Mouse (Mus musculus) layer of hippocampus, adult 9-10 months (tissue): ENCODE data around the gene Fstl3.
A peak's percentile ranks its signal among the peaks of the same experiment; 100 is the strongest.

Experiments
- DNase-seq: peaks from one replicate; pipeline ENCODE4 v3.0.0; 2022; ENCODE audit warnings: low spot score

The Fstl3 gene

GRCm38 (mm10) chr10:79788386-79789158 lies 11.5 kb downstream of the Fstl3 start:
- DNase-seq, result no peak

GRCm38 (mm10) chr10:79789581-79789980 lies 12.5 kb downstream of the Fstl3 start:
- no peak for DNase-seq

GRCm38 (mm10) chr10:79790861-79791260 lies 13.8 kb downstream of the Fstl3 start, which contains the start of gene Prss57:
TSS of gene Prss57 (minus strand) at chr10:79790961.
- DNase-seq, result no peak

- DNase-seq, result no peak
Measured at GRCm38 (mm10) chr10:79792339-79793040, 15.4 kb downstream of the Fstl3 start.

GRCm38 (mm10) chr10:79793051-79793737 lies 16.1 kb downstream of the Fstl3 start, which contains the start of gene Palm:
TSS of gene Palm (plus strand) at chr10:79793572.
- no peak for DNase-seq

GRCm38 (mm10) chr10:79793738-79794490 lies 16.8 kb downstream of the Fstl3 start:
- no peak for DNase-seq

- no peak for DNase-seq
Measured at GRCm38 (mm10) chr10:79794491-79794931, 17.4 kb downstream of the Fstl3 start.

- DNase-seq, result no peak
Measured at GRCm38 (mm10) chr10:79795905-79796304, 18.8 kb downstream of the Fstl3 start.

- DNase-seq, result no peak
Measured at GRCm38 (mm10) chr10:79797326-79797725, 20.3 kb downstream of the Fstl3 start.

GRCm38 (mm10) chr10:79798289-79798928 lies 21.3 kb downstream of the Fstl3 start:
- DNase-seq, result no peak

GRCm38 (mm10) chr10:79800508-79800907 lies 23.4 kb downstream of the Fstl3 start:
- no peak for DNase-seq

- no peak for DNase-seq
Measured at GRCm38 (mm10) chr10:79801837-79802236, 24.8 kb downstream of the Fstl3 start.

GRCm38 (mm10) chr10:79802331-79802971 lies 25.4 kb downstream of the Fstl3 start:
- no peak for DNase-seq

- peak; percentile 74 for DNase-seq
Measured at GRCm38 (mm10) chr10:79803716-79804323, 26.7 kb downstream of the Fstl3 start.

GRCm38 (mm10) chr10:79805636-79806035 lies 28.6 kb downstream of the Fstl3 start:
- DNase-seq, result no peak

GRCm38 (mm10) chr10:79806331-79806730 lies 29.3 kb downstream of the Fstl3 start:
- no peak for DNase-seq

- no peak for DNase-seq
Measured at GRCm38 (mm10) chr10:79806972-79807371, 29.9 kb downstream of the Fstl3 start.

GRCm38 (mm10) chr10:79807826-79808225 lies 30.8 kb downstream of the Fstl3 start:
- DNase-seq, result no peak

GRCm38 (mm10) chr10:79808728-79809127 lies 31.7 kb downstream of the Fstl3 start:
- DNase-seq, result no peak
